Mouse (Mus musculus) stomach, embryonic 14.5 days (tissue): ENCODE results near the gene Banf1. TPM values are rescaled to one million over a fixed set of nuclear protein-coding genes. Genes with fewer than 3 reads are reported as not detected.
A peak's percentile ranks its signal among the peaks of the same experiment; 100 is the strongest.
"Not testable (repeated sequence)": the region's sequence is repeated elsewhere in the genome, so short reads cannot be mapped to it uniquely, and the experiment has no call there.

Experiments
- ATAC-seq: fragments of 200-750 bp; cut with Nextera tagmentation; 2 replicates; pipeline ENCODE4 v1.8.0; 2017; ENCODE audit warnings: low read depth, moderate TSS enrichment; ENCODE audit not compliant: insufficient number of reproducible peaks, insufficient read depth, low FRiP score
- H3K27ac ChIP-seq: fragments of 300-500 bp; sonication (generic); 2 replicates; pipeline ENCODE4 v1.5.1; 2014; ENCODE audit warnings: mild to moderate bottlenecking, low read length, moderate library complexity, mixed read lengths
- H3K27me3 ChIP-seq: fragments of 300-500 bp; sonication (generic); 2 replicates; pipeline ENCODE4 v1.6.1; 2014; ENCODE audit warnings: low read length, control low read depth, mixed read lengths; ENCODE audit not compliant: control insufficient read depth, insufficient read depth
- H3K36me3 ChIP-seq: fragments of 300-500 bp; sonication (generic); 2 replicates; pipeline ENCODE4 v1.6.1; 2014; ENCODE audit warnings: mild to moderate bottlenecking, control low read depth, low read length, moderate library complexity, mixed read lengths; ENCODE audit not compliant: control insufficient read depth, insufficient read depth
- H3K4me1 ChIP-seq: fragments of 300-500 bp; sonication (generic); 2 replicates; pipeline ENCODE4 v1.6.1; 2014; ENCODE audit warnings: low read length, control low read depth, mixed read lengths; ENCODE audit not compliant: control insufficient read depth, insufficient read depth
- H3K4me2 ChIP-seq: fragments of 300-500 bp; sonication (generic); replicated peaks from 2 replicates; pipeline ENCODE4 v1.6.1; 2014; ENCODE audit warnings: low read depth, low read length, control low read depth
- H3K4me3 ChIP-seq: fragments of 300-500 bp; sonication (generic); 2 replicates; pipeline ENCODE4 v1.5.1; 2014; ENCODE audit warnings: low read depth, low read length, control low read depth
- H3K9ac ChIP-seq: fragments of 300-500 bp; sonication (generic); replicated peaks from 2 replicates; pipeline ENCODE4 v1.6.1; 2014; ENCODE audit warnings: low read depth, mild to moderate bottlenecking, control low read depth, low read length, moderate library complexity, mixed read lengths
- H3K9me3 ChIP-seq: fragments of 300-500 bp; sonication (generic); 2 replicates; pipeline ENCODE4 v1.6.1; 2016; ENCODE audit warnings: low read depth, low read length, control low read depth; ENCODE audit not compliant: control insufficient read depth
- WGBS: fragments of 180-500 bp; shearing (Covaris S2); extraction: QIAGEN DNeasy Blood & Tissue Kit; methylation state at CpG from one replicate; pipeline ENCODE4 v1.1.7; 2014; 5-methylcytosine and 5-hydroxymethylcytosine counted together
- polyA plus RNA-seq: library from polyadenylated mRNA; unstranded; fragments of >200 nt; fragmentation: Nextera tagmentation; extraction: Ambion mirVana; gene quantifications from 2 replicates; pipeline ENCODE4 v1.2.1, GENCODE M21; 2014

Banf1 gene
- polyA plus RNA-seq, 1 experiment from 2014 or later, result 456 TPM

DNA sequence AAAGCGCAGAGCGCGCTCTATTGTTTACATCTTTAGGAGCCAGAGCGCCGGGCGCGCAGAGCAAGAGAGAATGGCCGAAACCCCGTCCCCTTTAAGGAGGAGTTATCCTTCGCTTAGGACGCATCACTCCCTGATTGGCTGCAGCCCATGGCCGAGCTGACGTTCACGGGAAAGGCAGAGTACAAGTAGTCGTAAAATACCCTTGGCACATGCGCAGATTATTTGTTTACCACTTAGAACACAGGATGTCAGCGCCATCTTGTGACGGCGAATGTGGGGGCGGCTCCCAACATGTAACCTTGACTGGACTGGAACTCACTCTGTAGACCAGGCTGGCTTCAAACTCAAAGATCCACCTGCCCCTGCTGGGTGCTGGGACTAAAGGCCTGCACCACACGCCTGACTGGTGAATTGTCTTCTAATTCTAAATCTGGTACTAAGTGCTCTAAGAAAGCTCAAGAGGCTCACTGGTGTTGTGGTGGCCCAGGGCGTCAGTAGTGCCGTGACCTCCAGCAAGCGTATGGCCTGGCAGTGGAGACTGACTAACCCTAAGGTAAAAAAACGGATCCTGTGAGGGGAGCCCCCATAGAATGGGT, 39.7 kb upstream of the Banf1 start:
- Histone ChIP-seq H3K27ac (peak overlapping the region; percentile 80), H3K9ac (peak overlapping the region; percentile 65; the same call in 1 of the 2 replicates), H3K4me3 (peak overlapping the region; percentile 49), H3K4me2 (peak overlapping the region; percentile 76)
- peak; percentile 79 for ATAC-seq
- H3K4me1 ChIP-seq, H3K36me3 ChIP-seq, H3K27me3 ChIP-seq, H3K9me3 ChIP-seq: not testable (repeated sequence)
- WGBS, result 9% methylated on average over 20 of the region's 25 CpGs

DNA sequence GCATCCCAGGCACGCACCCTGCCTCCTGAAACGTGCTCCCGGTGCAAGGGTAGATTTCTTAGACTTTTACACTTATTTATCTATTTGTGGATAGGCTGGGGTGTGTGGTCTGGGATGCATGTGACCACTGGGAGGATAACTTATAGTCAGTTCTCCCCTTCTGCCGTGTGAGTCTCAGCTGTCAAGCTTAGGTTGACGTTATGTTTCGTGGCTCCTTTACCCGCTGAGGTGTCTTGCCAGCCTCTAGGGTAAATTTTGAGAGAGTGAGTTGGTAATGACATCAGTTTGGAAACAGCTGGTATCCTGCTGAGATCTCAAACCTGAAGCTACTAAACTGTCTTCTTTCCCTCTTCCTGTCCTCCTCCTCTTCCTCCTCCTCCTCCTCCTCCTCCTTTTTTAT, 39.0 kb upstream of the Banf1 start:
- no peaks in the 10 kb centered on the region for H3K27me3 ChIP-seq
- H3K4me3 ChIP-seq, result peak overlapping the region; percentile 29
- 18% methylated on average over 7 of the region's 7 CpGs for WGBS
- H3K9ac ChIP-seq, result 0 out of 2 replicates have a peak overlapping the region, but pooled peaks have one; percentile 18
- peaks cover 8% of the 10 kb centered on the region; the same call in 1 of the 2 replicates for H3K4me1 ChIP-seq
- no peaks in the 10 kb centered on the region for H3K9me3 ChIP-seq
- no peak for ATAC-seq
- H3K36me3 ChIP-seq, result 0 out of 2 replicates have a peak, but pooled peaks cover 2% of the 10 kb centered on the region
- H3K27ac ChIP-seq, result peak overlapping the region; percentile 33; the same call in 1 of the 2 replicates
- peak overlapping the region; percentile 51 for H3K4me2 ChIP-seq

DNA sequence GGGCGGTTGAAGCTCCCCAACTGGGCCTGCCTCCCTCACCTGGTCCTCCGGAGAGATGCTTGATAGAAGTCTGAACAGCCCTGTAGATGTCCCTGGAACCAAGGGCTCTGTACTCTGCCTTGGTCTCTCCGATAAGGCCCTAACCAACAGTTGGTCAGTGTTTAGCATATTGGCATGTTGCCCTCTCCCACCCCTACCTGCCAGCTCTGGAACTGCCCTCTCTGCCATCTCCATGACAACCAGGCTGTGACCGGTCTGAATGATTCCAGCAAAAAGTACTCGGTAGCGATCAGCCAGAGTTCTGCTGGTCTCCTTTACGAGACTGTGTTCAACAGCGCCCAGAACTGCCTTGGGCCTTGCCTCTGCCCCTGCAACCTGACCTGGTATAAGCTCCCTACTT, 35.3 kb upstream of the Banf1 start, which contains the start of gene Tsga10ip:
Gene Tsga10ip (minus strand): TSS at position 234 of the 400 bp plus-strand sequence.
- Histone ChIP-seq H3K4me2 (no peak within 1 kb of the TSS), H3K4me1 (peaks cover 5% of the 10 kb centered on the region; the same call in 1 of the 2 replicates), H3K36me3 (no peaks in the 10 kb centered on the region), H3K9ac (no peak within 1 kb of the TSS), H3K27ac (no peak within 1 kb of the TSS), H3K27me3 (no peaks in the 10 kb centered on the region), H3K4me3 (no peak within 1 kb of the TSS), H3K9me3 (no peaks in the 10 kb centered on the region)
- ATAC-seq, result no peak
- WGBS, result 73% methylated on average over 8 of the region's 8 CpGs

DNA sequence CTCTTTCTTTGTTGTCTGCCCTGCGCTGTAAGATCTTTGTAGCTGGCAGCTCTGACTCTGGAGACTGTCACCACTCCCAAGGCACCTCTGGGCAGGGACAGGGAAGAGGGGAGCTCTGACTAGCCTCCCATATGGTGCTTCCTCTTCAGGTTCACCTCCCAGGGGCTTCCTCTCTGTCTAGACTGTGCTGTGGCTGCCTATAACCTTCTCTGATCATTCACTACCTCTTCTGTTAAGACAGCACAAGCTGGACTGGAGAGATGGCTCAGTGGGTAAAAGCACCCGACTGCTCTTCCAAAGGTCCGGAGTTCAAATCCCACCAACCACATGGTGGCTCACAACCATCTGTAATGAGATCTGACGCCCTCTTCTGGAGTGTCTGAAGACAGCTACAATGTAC, 34.1 kb upstream of the Banf1 start:
- not testable (repeated sequence) for H3K9ac ChIP-seq, H3K4me2 ChIP-seq, ATAC-seq, H3K36me3 ChIP-seq, H3K4me1 ChIP-seq, H3K27ac ChIP-seq, H3K9me3 ChIP-seq, H3K4me3 ChIP-seq, H3K27me3 ChIP-seq
- 70% methylated on average over 4 of the region's 4 CpGs for WGBS

DNA sequence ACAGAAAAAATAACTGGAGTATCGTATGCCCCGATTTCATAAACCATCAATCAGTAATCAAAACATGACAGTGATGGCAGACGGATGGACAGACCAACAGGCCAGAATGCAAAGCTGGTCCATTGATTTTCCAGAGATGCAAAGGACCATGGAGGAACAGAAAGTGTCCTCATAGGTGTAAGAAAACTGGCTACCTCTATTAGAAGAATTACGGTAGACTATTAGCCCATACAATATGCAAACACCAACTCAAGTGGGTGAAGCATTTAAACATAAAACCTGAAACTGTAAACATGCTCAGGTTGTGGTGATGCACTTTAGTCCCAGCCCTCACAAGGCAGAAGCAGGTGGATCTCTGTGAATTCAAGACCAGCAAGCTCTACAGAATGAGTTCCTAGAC, 28.4 kb upstream of the Banf1 start:
- H3K4me3 ChIP-seq, result no peak overlapping the region
- H3K27ac ChIP-seq, result no peak overlapping the region
- no peak overlapping the region for H3K4me2 ChIP-seq
- ATAC-seq, result no peak
- H3K27me3 ChIP-seq, result no peaks in the 10 kb centered on the region
- H3K4me1 ChIP-seq, result peaks cover 2% of the 10 kb centered on the region; the same call in 1 of the 2 replicates
- 64% methylated on average over 4 of the region's 4 CpGs for WGBS
- H3K9me3 ChIP-seq, result no peaks in the 10 kb centered on the region
- H3K36me3 ChIP-seq, result no peaks in the 10 kb centered on the region
- H3K9ac ChIP-seq, result no peak overlapping the region

DNA sequence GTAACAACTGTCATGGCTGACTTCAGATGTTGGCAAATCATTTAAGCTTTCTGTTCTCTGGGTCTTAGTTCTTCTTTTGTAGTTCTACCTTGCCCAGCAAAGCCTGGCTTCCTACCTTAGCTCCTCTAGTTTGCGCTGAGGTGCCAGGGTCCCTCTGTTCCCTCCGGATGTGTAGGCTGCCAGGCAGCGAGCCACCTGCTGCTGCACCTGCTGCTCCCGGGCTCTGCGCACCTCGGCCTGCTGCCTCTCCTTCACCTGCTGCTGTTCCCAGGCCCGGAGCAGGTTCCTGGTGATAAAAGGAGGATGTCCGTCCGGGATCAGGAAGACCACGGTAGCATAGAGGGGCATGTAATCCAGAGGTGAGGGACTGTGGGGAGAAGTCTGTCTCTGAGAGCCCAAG, 27.2 kb upstream of the Banf1 start:
- no peak for ATAC-seq
- H3K9ac ChIP-seq, result no peak overlapping the region
- H3K27ac ChIP-seq, result no peak overlapping the region
- H3K27me3 ChIP-seq, result no peaks in the 10 kb centered on the region
- no peak overlapping the region for H3K4me3 ChIP-seq
- no peaks in the 10 kb centered on the region for H3K9me3 ChIP-seq
- no peaks in the 10 kb centered on the region for H3K36me3 ChIP-seq
- H3K4me2 ChIP-seq, result no peak overlapping the region
- H3K4me1 ChIP-seq, result peaks cover 7% of the 10 kb centered on the region; the same call in 1 of the 2 replicates
- 43% methylated on average over 10 of the region's 10 CpGs for WGBS

DNA sequence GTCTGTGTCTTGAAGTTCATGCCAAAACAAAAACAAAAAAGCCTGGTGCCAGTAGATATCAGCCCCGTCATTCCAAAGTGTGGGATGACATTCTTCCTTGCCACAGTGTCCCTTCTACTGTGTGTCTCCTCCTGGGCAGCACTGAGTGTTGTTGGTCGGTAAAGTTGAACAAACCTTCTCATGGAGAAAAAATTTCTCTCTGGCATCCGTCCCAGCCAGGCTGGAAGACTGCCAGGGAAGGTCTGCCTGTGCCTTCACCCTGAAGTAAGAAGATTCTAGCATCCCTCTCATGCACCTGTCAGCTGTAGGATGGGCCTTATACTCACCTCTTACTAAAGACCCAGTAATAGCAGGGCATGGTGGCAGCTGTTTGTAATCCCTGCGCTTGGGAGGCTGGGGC, 25.9 kb upstream of the Banf1 start:
- ATAC-seq, result no peak

DNA sequence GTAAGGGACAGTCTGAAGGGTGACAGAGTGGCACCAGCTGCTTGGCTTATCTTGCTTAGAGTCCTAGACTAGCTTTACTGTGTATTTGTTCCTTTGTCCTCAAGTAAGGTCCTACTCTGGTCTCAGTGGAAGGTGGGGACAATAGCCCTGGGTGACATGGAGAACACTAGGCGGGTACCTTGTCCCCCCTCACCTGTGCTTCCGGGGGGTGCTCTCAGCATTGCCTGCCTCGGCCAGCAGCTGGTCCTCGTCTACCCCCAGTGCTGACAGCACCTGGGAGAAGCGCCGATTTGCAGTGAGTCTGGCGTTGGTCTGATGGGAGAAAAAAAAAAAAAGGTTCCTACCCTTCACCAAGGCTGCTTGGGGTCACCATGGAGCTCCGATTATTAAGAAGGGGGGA, 23.4 kb upstream of the Banf1 start:
- H3K9ac ChIP-seq, result peak overlapping the region; percentile 37; the same call in 1 of the 2 replicates
- 49% methylated on average over 8 of the region's 8 CpGs for WGBS
- peak overlapping the region; percentile 86 for H3K4me2 ChIP-seq

More for the DNA sequence above, 25.9 kb upstream of the Banf1 start:
- Histone ChIP-seq H3K9ac (no peak overlapping the region), H3K27me3 (no peaks in the 10 kb centered on the region), H3K9me3 (no peaks in the 10 kb centered on the region), H3K4me3 (no peak overlapping the region), H3K4me2 (no peak overlapping the region), H3K36me3 (no peaks in the 10 kb centered on the region), H3K27ac (no peak overlapping the region), H3K4me1 (peaks cover 7% of the 10 kb centered on the region; the same call in 1 of the 2 replicates)
- 56% methylated on average over 4 of the region's 4 CpGs for WGBS

More for the DNA sequence above, 23.4 kb upstream of the Banf1 start:
- Histone ChIP-seq H3K27ac (peak overlapping the region; percentile 52; the same call in 1 of the 2 replicates), H3K27me3 (no peaks in the 10 kb centered on the region), H3K9me3 (no peaks in the 10 kb centered on the region), H3K4me3 (peak overlapping the region; percentile 95), H3K4me1 (peaks cover 19% of the 10 kb centered on the region), H3K36me3 (0 out of 2 replicates have a peak, but pooled peaks cover 5% of the 10 kb centered on the region)
- no peak for ATAC-seq
